Mouse (Mus musculus) heart, adult 18-20 months (tissue): ENCODE results near the gene Mrpl55. TPM values are rescaled to one million over a fixed set of nuclear protein-coding genes. Genes with fewer than 3 reads are reported as not detected.
A peak's percentile ranks its signal among the peaks of the same experiment; 100 is the strongest.

ENCODE experiments used
- DNase-seq, 2 experiments: peaks; one replicate each; pipeline ENCODE4 v3.0.0; 2021 to 2022; ENCODE audit warnings: mixed read lengths in 1 of 2
- total RNA-seq, 2 experiments: library from RNA; stranded (reverse); gene quantifications; 2 replicates each; pipeline ENCODE4 v1.2.3; 2021

The Mrpl55 gene
- total RNA-seq, 2 experiments from 2014 or later: 122 to 133 TPM

DNA sequence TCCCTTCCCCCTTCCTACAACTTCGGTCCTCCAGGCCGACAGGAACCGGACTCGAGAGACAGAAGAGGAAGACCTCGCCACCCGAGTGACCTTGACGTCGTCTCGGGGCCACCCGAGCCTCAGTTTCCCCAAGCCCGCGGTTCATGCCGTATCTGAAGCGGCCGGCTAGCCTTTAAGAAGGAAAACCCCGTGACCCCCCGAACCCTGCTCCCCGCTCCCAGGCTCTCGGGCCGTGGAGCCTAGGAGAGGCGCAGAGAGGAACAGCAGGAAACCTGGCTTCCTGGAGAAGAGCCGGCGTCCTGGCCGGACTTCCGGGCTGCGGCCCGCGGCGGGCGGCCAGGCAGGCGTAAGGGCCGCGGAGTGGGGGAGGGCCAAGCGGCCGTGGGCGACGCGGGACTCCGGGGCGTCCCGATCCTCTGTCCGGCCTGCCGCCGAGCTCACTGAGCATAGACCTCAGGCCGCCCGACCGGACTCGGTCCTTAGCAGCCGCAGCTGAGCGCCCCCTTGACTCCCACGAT lies 25.4 kb downstream of the Mrpl55 start:
- no peak for DNase-seq

DNA sequence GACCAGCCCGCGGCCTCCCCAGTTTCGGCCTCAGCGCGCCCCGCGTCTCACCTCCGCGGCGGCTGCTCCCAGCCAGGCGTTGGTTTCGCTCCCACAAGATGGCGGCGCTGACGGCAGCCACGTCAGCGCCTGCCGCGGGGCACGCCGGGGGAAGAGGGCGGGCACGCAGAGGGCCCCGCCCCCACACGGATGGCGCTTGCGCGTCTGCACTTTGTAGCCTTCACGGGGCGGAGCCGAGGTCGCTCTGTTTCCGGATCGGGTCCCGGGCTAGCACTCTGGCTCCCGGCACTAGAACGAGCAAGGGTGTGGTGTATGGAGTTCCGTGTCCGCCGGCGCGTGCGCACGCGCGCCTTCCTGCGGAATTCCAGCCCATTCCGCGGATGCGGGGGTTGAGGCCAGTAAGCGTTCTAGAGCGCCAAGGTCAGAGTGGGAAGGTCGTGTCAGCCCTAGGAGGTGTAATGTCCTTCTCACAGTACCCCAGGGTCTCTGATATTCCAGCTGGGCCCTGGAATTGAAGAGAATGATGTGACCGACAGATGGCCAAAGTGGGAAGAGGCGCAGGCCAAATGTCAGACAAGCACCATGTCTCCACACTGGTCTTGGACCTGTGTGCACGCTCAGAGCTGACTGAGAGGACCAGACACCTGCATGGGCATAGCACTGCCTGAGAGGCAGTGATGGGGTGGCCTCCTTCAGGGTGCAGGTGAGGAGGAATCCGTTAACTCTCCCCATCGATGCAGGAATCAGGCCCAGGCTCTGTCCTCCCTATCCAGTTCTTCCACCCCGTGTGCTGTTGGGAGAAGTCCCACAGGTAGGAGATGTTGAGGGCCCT lies 26.1 kb downstream of the Mrpl55 start, which contains the start of gene Arf1:
Arf1 (minus strand) TSS at position 149 of the 832 bp plus-strand sequence.
- DNase-seq: peak; percentile 96 to 97

DNA sequence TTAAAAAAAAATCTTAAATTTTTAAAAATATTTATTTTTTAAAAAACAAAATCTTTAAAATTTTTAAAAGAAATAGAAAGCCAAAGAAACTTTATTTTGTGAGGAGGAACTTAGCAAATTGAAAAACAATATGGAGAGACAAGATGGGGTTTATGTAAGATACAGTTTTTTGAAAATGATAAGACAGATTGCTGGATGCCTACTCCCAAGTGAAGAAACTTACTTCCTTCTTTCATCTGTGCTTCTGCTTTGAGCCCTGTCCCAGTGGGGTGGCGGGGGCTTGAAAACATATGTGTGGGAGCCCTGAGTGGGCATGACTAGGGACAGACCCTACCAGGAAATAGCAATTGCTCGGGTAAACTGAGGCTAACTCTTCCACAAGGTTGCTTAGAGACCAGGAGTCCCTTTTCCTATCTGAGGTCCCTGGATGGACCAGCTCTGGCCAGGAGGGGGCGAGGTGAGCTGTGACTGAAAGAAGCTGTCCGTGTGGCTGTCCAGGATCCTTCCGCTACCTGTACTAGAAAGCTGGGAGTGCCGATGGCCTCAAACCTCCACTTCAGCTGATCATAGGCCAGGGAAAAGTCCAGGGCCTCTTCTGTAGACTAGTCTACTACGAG lies 28.0 kb downstream of the Mrpl55 start:
- DNase-seq: peak; percentile 57 to 81

DNA sequence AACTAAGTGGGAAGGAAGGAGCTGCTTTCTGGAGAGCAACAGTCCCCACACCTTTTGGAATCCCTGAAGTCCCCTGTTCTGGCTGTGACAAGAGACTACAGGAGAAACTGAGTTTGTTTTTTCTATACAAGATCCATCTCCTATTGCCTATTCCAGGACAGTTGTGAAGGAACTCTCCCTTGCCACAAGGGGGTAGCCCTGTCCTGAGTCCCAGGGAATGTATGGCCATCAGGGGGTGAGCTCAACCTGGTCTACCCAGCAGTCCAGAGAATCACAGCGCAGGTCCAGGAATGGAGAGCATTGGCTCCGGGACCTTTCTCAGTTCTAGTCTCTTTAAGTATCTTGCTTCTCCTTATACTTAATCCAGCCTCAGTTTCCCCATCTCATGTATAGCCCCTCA lies 30.5 kb downstream of the Mrpl55 start:
- DNase-seq: no peak

DNA sequence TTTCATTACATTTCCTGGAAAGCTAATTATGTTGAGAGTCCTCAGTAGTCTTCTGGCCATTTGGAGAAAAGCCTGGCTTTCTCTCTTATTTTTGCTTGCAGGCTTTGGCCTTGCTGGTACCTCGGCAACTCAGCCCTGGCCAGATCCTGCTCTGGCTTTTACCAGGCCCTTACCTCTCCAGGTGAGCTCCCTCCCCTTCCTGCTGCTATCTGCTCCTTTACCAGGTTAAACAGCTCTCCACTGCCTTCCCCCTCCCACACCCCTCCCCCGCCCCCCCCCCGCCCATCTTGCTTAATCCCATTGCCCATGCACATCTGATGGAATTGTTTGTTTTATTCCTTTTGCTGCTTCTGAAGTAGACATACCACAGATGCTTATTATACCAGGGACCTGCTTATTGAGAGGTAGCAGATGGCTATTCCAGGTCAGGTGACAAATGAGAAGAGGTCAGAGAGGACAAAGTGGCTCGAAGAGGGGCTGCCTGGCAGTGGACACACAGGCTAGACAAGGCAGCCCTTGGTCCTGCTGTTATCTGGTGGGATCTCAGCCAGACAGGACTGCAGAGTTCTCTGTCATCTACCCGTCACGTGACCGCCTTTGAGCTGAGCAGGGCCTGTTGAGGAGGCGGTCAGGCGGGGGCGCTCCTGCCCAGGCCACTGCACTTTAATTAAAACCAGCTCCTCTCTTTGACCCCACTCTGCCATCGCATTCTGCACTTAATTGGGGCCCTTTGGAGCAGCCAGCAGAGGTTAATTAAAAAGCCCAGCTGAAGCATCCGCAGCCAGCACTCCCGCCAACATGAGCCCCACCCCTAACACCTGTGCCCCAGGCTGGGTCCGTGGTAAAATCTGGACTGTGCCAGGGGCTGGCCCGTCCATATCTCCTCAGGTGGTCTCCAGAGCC lies 36.5 kb downstream of the Mrpl55 start:
- DNase-seq: peak; percentile 58 to 64

DNA sequence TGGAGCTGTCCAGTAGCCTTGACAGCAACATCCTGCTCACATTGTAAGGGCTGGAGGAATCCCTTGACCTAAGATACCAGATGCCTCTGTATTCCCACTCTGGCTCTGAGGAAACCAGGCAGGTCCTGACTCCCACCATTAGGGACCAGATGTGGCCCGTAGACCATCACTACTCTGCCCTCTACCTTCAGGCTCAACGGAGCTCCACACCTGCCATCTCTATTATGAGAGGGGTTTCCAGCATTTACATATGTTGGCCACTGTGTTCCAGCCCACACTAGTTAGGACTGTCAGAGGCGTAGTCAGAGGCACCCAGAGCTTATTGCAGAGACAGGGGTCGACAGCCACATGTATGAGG lies 37.1 kb downstream of the Mrpl55 start:
- DNase-seq: no peak

DNA sequence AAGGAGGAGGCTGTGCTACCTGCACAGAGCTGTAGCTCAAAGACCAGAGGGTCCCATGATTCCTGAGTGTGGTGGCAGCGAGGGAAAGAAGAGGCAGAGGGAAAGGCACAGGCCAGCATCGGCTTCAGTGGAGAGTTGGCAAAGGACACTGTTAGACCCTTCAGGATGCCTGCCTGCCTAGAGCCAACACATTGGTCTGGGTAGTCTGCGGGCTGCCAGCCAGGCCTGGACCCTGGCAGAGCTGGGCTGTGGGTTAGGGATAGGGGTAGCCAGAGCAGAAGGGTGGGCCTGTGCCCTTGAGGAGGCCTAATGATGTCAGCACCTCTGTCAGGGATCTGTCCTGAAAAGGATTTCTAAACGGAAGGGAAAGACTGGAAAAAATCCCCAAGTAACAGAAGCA lies 37.5 kb downstream of the Mrpl55 start:
- DNase-seq: no peak

DNA sequence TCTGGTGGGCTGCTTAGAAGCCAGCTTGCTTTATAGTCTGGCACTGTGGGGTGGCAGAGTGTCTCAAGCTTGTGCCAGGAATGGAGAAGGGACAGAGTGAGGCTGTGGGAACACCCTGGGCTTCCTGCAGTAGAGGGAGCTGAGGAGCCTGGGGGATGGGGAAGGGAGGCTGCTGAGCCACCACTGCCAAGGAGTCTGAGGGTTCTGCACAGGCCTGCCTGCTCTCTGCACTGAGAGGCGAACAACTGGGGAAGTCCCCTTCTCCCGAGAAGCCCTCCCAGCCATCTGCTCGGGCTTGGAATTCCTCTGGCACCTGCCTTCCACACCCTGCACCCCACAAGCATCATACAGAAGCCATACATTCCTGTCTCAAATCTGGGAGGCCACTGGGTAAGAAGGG lies 39.6 kb downstream of the Mrpl55 start:
- DNase-seq: no peak

DNA sequence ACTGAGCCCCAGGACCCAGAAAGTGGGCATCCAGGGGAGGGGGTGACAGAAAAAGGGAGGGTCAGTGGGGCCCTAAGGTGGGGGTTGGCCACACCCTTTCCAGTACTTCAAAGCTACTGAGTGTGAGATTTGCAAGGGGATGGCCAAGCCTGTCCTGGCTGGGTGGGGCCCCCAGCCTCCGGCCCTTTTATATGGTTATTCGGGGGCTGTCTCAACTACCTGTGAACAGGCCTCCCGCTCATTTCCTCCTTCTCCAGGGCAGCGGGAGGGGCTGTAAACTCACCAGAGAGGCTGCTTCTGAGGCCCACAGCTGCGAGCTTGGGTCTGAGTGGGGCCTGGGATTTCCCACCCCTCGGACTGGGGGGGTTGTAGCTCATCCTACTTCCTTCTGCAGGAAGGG lies 41.6 kb downstream of the Mrpl55 start:
- DNase-seq: no peak

DNA sequence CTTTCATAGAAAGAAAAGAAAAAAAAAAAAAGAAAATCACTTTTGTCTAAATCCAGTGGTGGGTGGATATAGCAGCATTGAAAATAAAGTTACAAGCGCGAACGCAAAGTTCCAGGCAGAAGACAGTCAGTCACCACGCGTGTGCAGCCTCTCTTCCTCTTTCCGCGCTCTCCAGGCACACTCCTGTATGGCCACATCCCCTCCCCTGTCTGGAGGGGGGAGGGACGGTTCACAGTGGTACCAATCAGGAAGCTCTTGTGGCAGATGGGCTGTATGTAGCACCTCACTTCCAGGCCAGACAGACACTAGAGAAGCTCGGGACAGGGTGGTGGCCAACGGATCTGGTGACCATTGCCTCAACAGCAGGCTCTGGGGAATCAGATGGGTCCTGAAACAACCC lies 45.8 kb downstream of the Mrpl55 start:
- DNase-seq: no peak

Other genes starting within 250 kb of the Mrpl55 start
- gene Hist3h2a, start 247.8 kb upstream of the Mrpl55 start, total RNA-seq: 10 to 100 TPM; 13.9 to 17.4 TPM
- under 1 TPM in 1 of 2 experiments, not detected in 1; 0.12 TPM for gene Trim17, start 247.8 kb upstream of the Mrpl55 start, total RNA-seq
- gene Trim11, start 224.4 kb upstream of the Mrpl55 start, total RNA-seq: 10 to 100 TPM; 15.2 to 15.4 TPM
- gene Obscn, start 66.1 kb upstream of the Mrpl55 start, total RNA-seq: 100 to 1,000 TPM; 753 to 782 TPM
- gene Iba57, start 38.7 kb upstream of the Mrpl55 start, total RNA-seq: 10 to 100 TPM; 17.6 to 19.6 TPM
- under 1 TPM; 0.54 to 0.77 TPM for gene Gjc2, start 19.3 kb upstream of the Mrpl55 start, total RNA-seq
- 100 to 1,000 TPM; 108 to 133 TPM for gene Guk1, start 10.3 kb upstream of the Mrpl55 start, total RNA-seq
- gene 2310033P09Rik, start 5.8 kb downstream of the Mrpl55 start, total RNA-seq: 10 to 100 TPM in 1 of 2 experiments, 1 to 10 TPM in 1; 9.9 to 11.8 TPM
- 100 to 1,000 TPM; 261 to 267 TPM for gene Arf1, start 25.8 kb downstream of the Mrpl55 start, total RNA-seq
- gene Wnt3a, start 88.3 kb downstream of the Mrpl55 start, total RNA-seq: not detected
- gene Wnt9a, start 104.4 kb downstream of the Mrpl55 start, total RNA-seq: 1 to 10 TPM; 3.8 to 4.2 TPM
- not detected for gene Prss38, start 173.2 kb downstream of the Mrpl55 start, total RNA-seq
- 10 to 100 TPM; 11.1 to 12.0 TPM for gene Jmjd4, start 247.6 kb downstream of the Mrpl55 start, total RNA-seq
- gene Snap47, start 248.7 kb downstream of the Mrpl55 start, total RNA-seq: 10 to 100 TPM; 39.1 to 43.4 TPM